Mouse (Mus musculus) small intestine, adult 10 weeks (tissue): ENCODE data around the gene Wfdc1. TPM values are rescaled to one million over a fixed set of nuclear protein-coding genes. Genes with fewer than 3 reads are reported as not detected.

Source experiments
- polyA plus RNA-seq: library from polyadenylated mRNA; stranded (reverse); fragments of 350-450 nt; fragmentation: Illumina TruSeq; extraction: RNeasy Lipid Tissue Mini Kit (QIAGEN cat#74804); gene quantifications from one replicate; pipeline ENCODE4 v1.2.3, GENCODE M21; 2014; ENCODE audit warnings: low replicate concordance

Gene Wfdc1
- 2.6 TPM for polyA plus RNA-seq

DNA sequence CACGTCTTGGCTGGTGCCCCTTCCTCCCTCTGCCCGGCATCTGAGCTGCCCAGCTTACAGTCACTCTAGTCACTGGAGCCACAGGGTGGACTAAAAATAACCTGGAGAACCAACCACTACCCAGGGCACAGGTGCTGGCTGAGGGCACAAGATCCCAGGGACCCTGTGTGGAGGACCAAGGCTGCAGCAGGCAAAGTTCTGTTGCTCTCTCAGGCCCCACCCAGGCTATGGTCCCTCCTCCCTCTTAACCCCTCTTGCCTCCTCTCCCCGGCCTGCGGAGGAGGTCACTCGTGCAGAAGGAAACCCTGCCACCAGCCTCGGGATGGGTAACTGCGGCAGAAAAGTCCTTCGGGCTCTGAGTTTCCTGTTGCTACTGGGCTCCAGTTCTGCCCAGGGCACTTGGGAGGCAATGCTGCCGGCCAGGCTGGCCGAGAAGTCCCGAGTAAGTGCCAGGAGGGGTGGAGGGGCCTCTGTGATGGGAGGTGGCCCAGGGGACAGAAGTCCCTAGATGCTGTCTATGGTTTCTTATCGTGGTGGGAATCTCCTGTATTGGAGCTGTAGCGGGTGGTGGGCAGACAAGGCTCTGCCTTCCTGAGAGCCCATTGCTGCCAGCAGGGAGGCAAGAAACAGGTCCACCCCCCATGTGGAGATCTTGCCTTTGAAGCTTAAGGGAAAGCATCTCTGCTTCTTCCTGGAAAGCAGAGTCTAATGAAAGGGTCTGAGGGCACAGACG, at the start of gene Wfdc1:
TSS of gene Wfdc1 (plus strand) at position 147 of the 733 bp plus-strand sequence.

GRCm38 (mm10) chr8:119635378-119635777, 30.8 kb upstream of the Wfdc1 start, which contains the start of gene Kcng4:
Kcng4 (minus strand) TSS chr8:119635680.

GRCm38 (mm10) chr8:119699549-119700134, 33.5 kb downstream of the Wfdc1 start, which contains the start of gene Atp2c2:
Atp2c2 (plus strand) TSS chr8:119700009.

Other genes starting within 250 kb of the Wfdc1 start
- 0.33 TPM for gene Osgin1, start 232.2 kb upstream of the Wfdc1 start, polyA plus RNA-seq
- gene Necab2, start 219.6 kb upstream of the Wfdc1 start, polyA plus RNA-seq: not detected
- gene Slc38a8, start 164.7 kb upstream of the Wfdc1 start, polyA plus RNA-seq: 0.30 TPM
- 27.7 TPM for gene Mbtps1, start 107.6 kb upstream of the Wfdc1 start, polyA plus RNA-seq
- gene Hsdl1, start 91.2 kb upstream of the Wfdc1 start, polyA plus RNA-seq: 11.4 TPM
- 0.41 TPM for gene Dnaaf1, start 91.1 kb upstream of the Wfdc1 start, polyA plus RNA-seq
- not detected for gene Taf1c, start 61.1 kb upstream of the Wfdc1 start, polyA plus RNA-seq
- gene Adad2, start 53.6 kb upstream of the Wfdc1 start, polyA plus RNA-seq: not detected
- not detected for gene Kcng4, start 30.7 kb upstream of the Wfdc1 start, polyA plus RNA-seq
- gene Atp2c2, start 33.6 kb downstream of the Wfdc1 start, polyA plus RNA-seq: not detected
- 0.97 TPM for gene Tldc1, start 112.1 kb downstream of the Wfdc1 start, polyA plus RNA-seq
- 0.33 TPM for gene Cotl1, start 174.2 kb downstream of the Wfdc1 start, polyA plus RNA-seq
- not detected for gene Klhl36, start 195.9 kb downstream of the Wfdc1 start, polyA plus RNA-seq
- gene Usp10, start 244.0 kb downstream of the Wfdc1 start, polyA plus RNA-seq: 20.4 TPM
- 2.7 TPM for gene Gm20388, start 244.5 kb downstream of the Wfdc1 start, polyA plus RNA-seq